Mouse (Mus musculus) layer of hippocampus, adult 9-11 months (tissue): Measurements from ENCODE around the gene Tmem43.

Source experiments
- DNase-seq: peaks from one replicate; pipeline ENCODE4 v3.0.0; 2022

Gene Tmem43

GRCm38 (mm10) chr6:91536047-91536765 lies 62.7 kb downstream of the Tmem43 start:
- DNase-seq = no peak
